Mouse (Mus musculus) lung, adult 2 months (tissue): ENCODE data around the gene 2310022A10Rik. TPM values are rescaled to one million over a fixed set of nuclear protein-coding genes. Genes with fewer than 3 reads are reported as not detected.
"Not testable (repeated sequence)": the region's sequence is repeated elsewhere in the genome, so short reads cannot be mapped to it uniquely, and the experiment has no call there.

Source experiments
- DNase-seq: peaks from one replicate; pipeline ENCODE4 v3.0.0; 2022
- H3K4me1 ChIP-seq: fragments of 200-500 bp; 2 replicates; pipeline ENCODE4 v1.6.1; 2011; ENCODE audit warnings: low read length; ENCODE audit not compliant: control insufficient read depth, insufficient read depth
- H3K4me3 ChIP-seq: fragments of 200-500 bp; replicated peaks from 2 replicates; pipeline ENCODE3; 2011; ENCODE audit warnings: low read depth, mild to moderate bottlenecking, control low read depth, low read length; ENCODE audit errors: extremely low read depth
- CTCF ChIP-seq: fragments of 200-500 bp; IDR thresholded peaks from 2 replicates; pipeline ENCODE4 v1.5.1; 2011; ENCODE audit warnings: mild to moderate bottlenecking, low read length, control low read depth; ENCODE audit not compliant: insufficient read depth
- POLR2A ChIP-seq: fragments of 200-500 bp; IDR thresholded peaks from 2 replicates; pipeline ENCODE4 v1.6.1; 2011; ENCODE audit warnings: low read depth, mild to moderate bottlenecking, control low read depth, low read length, borderline replicate concordance; ENCODE audit errors: extremely low read depth
- WGBS: fragments of 180-500 bp; shearing (Covaris S2); methylation state at CpG from one replicate; pipeline ENCODE4 v1.1.7; 2018; 5-methylcytosine and 5-hydroxymethylcytosine counted together
- polyA plus RNA-seq: library from polyadenylated mRNA; depleted of rRNA; stranded (reverse); fragments of >200 nt; gene quantifications from 2 replicates; pipeline ENCODE4 v1.2.3, GENCODE M21; 2012

Gene 2310022A10Rik
- polyA plus RNA-seq, 1 experiment: 28.5 TPM

DNA sequence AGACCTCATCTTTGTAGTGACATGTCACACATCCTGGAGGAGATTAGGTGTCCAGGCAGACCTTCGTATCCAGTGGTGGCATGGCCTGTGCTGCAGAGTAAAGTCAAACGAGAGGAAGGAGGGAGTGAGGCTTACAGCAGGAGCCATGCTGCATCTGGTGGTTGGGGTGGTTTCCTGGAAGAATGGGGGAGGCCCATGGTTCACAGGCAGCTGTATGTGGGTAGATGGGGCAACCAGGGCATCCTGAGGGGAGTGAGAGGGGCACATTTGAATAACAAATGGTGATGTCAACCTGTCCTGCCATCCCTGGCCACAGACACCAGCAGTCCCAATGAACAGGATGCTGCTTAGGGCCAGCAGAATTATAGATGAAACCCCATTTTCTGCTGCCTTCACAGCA is 56.7 kb downstream of the 2310022A10Rik start:
- H3K4me3 ChIP-seq: no peak overlapping the region
- no peak for DNase-seq
- peaks cover 35% of the 10 kb centered on the region for H3K4me1 ChIP-seq
- WGBS: 57% methylated on average over 2 of the region's 2 CpGs
- TF ChIP-seq POLR2A (no peak), CTCF (no peak)

DNA sequence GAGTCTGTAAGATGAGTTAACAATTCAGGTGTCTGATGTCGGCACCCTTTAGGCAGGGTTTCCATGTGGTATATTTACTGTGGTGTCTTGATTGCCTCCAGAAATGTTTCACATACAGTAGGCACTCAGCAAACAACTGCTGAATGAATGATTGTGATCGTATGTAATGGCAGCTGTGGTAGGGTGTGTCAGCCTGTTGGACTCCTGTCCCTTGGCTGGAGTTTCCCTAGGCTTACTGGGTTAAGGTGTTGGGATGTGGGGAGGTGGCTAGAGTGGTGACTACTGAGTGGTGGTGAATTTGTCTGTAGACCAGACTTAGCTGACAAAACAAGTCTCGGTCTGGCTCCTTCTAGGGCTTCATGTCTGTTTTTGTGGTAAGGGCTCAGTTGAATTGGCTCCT is 57.3 kb downstream of the 2310022A10Rik start:
- Histone ChIP-seq H3K4me3 (no peak overlapping the region), H3K4me1 (peaks cover 33% of the 10 kb centered on the region)
- no peak for DNase-seq
- 81% methylated on average over 3 of the region's 3 CpGs for WGBS
- no peak for TF ChIP-seq POLR2A
- TF ChIP-seq CTCF: no peak

DNA sequence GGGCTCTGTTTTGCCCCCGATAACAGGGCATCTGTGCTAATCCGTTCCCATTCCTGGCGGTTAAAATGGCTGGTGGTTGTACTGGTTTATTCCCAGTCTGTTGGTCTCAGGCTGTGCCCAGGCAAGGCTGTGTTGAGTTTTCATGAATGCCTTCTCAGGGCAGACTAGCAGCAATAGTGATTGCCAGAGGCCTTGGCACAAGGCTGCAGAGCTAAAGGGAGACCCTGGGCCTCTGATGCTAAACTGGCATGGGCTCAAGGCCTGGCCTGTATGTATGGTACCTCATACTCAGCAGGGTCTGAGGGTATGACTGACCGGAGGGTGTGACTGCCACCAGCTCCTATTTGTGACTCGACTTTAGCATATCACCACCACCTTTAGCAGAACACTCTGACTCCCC is 57.8 kb downstream of the 2310022A10Rik start:
- H3K4me3 ChIP-seq: no peak overlapping the region
- TF ChIP-seq CTCF (no peak), POLR2A (no peak)
- H3K4me1 ChIP-seq: peaks cover 29% of the 10 kb centered on the region
- DNase-seq: no peak
- 92% methylated on average over 5 of the region's 5 CpGs for WGBS

DNA sequence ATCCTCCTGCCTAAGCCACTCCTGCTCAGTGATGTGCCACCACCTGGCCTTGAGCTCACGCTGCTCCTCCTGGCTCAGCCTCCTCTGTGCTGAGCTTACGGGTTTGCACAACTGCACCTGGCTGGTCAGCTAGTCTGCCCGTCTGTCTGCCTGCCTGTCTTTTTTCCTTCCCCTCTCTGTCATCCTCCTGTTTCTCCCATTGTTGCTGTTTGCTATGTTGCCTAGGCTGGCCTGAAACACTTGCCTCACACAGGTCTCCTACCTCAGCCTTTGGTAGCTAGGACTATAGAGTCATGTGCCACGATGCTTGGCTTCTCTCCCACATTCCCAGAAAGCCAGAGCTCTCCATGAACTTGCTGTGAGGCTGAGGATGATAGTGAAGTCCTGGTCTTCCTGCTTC is 59.9 kb downstream of the 2310022A10Rik start:
- TF ChIP-seq POLR2A (no peak), CTCF (no peak)
- Histone ChIP-seq H3K4me1 (peaks cover 11% of the 10 kb centered on the region), H3K4me3 (no peak overlapping the region)
- DNase-seq: no peak
- WGBS: 63% methylated on average over 4 of the region's 4 CpGs

DNA sequence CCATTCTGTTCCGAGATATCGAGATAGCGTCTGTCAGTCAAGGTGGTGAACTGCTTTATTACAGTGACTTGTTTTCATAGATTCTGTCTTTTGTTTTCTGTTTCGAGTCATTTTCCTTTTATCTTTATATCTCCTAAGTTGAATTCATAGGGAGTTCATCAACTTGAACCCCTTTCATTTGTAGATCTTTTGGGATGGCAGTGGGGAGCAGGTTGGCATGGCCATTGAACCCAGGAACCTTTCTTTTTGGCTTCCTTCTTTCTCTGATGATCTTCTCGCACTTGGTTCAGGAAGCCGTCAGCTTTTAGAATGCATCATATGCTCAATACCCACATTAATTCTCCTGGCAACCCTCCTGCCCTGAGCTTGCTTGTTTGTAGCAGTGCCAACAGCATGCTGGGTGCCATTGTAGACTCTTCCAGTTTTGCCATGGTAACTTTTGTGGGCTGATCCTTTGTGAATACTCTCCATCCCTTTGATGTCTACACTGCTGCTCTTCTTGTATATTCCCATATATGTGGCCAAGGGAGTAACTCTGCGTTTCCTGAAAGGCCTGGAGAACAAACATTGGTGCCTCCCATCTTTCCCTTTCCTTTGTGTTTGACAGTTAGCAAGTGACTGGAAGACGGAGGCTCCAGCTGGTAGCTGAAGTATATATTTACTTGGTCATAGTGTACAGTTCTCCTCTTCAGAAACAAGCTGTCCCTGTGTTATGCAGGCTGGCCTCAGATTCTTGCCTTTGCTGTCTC is 60.9 kb downstream of the 2310022A10Rik start:
- peaks cover 10% of the 10 kb centered on the region for H3K4me1 ChIP-seq
- TF ChIP-seq CTCF (no peak), POLR2A (no peak)
- no peak overlapping the region for H3K4me3 ChIP-seq
- DNase-seq: no peak
- WGBS: 41% methylated on average over 8 of the region's 8 CpGs

DNA sequence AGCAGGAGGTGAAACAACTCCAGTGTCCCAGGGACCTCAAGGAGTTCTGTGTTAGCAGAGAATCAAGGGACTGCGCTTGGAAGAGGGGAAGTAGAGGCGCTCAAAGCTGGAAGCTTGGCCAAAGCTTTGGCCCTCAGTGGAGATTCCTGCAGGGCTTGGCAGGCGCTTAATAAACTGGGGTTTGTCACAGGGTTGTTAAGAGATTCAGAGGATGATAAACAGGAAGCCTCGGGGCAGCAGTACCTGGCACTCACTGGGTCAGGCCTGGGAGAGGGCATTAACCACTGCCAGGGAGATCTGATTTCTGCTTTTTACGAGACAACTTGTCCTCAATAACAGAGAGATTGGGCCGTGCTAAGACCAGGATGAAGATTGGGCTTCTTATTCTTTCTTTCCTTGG is 68.0 kb downstream of the 2310022A10Rik start:
- 49% methylated on average over 6 of the region's 6 CpGs for whole genome bisulfite sequencing
- TF ChIP-seq CTCF: no peak
- no peak for TF ChIP-seq POLR2A
- no peak for DNase-seq
- H3K4me3 ChIP-seq: no peak overlapping the region
- H3K4me1 ChIP-seq: peaks cover 8% of the 10 kb centered on the region; the same call in 1 of the 2 replicates

DNA sequence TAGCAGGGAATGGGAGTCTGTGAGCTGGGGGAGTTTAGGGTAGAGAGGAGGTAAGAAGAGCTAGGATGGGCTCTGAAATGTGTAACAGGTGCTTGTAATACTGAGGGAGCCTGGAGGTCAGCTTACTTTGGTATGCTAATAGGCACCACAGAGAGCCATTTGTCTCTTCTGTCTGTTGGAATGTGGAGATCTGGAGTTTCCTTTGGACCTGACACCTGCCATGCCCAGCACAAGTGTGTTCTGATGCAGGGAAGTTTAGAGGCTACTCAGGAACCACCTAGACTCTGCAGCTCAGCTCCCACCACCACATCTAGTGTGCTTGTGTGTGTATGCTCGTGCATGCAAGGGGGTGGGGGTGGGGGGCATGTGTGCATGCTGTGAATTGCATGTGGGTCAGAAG is 69.2 kb downstream of the 2310022A10Rik start:
- Histone ChIP-seq H3K4me1 (peaks cover 8% of the 10 kb centered on the region; the same call in 1 of the 2 replicates), H3K4me3 (no peak overlapping the region)
- TF ChIP-seq CTCF (no peak), POLR2A (no peak)
- no peak for DNase-seq
- 83% methylated on average over 1 of the region's 1 CpGs for WGBS

DNA sequence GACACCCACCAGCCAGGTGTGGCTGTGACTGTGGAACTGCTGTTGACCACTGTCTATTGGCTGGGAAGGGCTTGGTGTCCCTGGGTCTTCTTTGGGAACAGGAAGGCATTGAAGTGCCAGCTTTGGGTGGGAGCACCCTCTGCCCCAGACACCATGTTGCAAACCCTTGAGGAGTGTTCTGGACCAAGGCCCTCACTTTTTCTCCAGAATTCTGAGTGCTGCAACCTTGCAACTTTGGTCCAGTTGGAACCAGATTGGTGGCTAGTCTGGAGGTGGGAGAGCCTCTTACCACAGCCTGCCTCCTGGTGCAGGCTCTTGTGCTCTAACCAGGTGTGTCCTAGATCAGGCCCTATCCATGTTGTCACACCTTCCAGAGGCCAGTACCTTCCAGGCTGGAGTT is 71.9 kb downstream of the 2310022A10Rik start:
- Histone ChIP-seq H3K4me3 (no peak overlapping the region), H3K4me1 (peaks cover 9% of the 10 kb centered on the region; the same call in 1 of the 2 replicates)
- no peak for TF ChIP-seq CTCF
- no peak for TF ChIP-seq POLR2A
- DNase-seq: no peak

DNA sequence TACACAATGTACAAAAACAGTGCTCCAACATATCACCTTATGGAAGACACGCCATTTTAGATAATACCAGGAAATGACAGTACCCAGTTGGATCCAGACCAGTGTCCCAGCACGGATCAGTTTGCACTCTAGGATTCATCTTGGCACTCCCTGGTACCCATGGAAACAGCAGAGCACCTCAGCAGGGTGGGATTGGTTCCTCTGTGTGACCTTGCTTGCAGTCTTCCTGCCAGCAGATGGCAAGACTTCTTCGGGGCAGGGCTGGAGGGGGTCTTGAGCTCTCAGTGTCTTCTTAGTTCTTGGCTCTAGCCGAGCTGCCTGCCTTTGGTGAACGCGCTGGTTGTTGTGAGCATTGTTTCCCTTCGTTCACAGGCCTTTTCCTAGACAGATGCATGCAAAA is 74.7 kb downstream of the 2310022A10Rik start:
- DNase-seq: no peak
- H3K4me1 ChIP-seq: 0 out of 2 replicates have a peak, but pooled peaks cover 2% of the 10 kb centered on the region
- 75% methylated on average over 7 of the region's 7 CpGs for WGBS
- TF ChIP-seq POLR2A (no peak), CTCF (no peak)
- H3K4me3 ChIP-seq: no peak overlapping the region

DNA sequence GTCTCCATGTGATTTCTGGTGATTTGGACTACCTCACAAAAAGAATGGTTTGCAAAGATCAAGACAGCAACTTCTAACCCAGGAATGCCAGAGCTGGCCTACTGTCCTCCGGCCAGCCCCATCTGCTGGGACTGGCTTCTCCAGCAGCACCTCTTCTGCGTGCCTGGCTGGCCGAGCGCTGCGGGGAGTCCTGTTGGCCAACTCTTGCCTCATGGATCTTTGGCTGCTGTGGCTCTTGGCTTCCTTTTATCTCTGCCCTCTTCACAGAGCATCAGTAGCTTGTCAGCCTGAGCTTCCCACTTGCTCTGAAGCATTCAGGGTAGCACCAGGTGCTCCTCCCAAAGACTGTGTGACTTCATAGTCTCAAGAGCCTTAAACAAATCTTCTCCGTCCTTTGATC is 75.2 kb downstream of the 2310022A10Rik start:
- WGBS: 85% methylated on average over 6 of the region's 6 CpGs
- no peak for TF ChIP-seq POLR2A
- no peak for DNase-seq

DNA sequence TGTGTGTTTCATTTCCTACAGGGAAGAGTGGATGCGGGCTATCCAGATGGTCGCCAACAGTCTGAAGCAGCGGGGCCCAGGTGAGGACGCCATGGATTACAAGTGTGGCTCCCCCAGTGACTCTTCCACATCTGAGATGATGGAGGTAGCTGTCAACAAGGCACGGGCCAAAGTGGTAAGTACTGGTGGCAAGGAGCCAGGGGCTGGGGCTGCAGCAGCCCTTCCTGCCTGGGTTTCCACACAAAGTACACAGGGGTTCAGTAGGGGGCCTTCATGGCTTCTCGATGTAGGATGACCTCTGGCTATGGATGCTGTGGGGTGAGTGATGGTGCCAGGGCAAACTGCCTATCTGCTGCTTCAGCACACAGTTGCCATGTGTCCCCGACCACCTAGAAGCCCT is 75.8 kb downstream of the 2310022A10Rik start:
- H3K4me3 ChIP-seq, DNase-seq, H3K4me1 ChIP-seq: not testable (repeated sequence)
- 86% methylated on average over 7 of the region's 7 CpGs for WGBS

More for the DNA sequence above, 75.2 kb downstream of the 2310022A10Rik start:
- H3K4me1 ChIP-seq: 0 out of 2 replicates have a peak, but pooled peaks cover 2% of the 10 kb centered on the region
- H3K4me3 ChIP-seq: no peak overlapping the region
